Mouse (Mus musculus): ENCODE data around the gene Sox5. TPM values are rescaled to one million over a fixed set of nuclear protein-coding genes. Genes with fewer than 3 reads are reported as not detected.

Sox5 gene
- polyA plus RNA-seq, 1 experiment, result 0.81 TPM

DNA sequence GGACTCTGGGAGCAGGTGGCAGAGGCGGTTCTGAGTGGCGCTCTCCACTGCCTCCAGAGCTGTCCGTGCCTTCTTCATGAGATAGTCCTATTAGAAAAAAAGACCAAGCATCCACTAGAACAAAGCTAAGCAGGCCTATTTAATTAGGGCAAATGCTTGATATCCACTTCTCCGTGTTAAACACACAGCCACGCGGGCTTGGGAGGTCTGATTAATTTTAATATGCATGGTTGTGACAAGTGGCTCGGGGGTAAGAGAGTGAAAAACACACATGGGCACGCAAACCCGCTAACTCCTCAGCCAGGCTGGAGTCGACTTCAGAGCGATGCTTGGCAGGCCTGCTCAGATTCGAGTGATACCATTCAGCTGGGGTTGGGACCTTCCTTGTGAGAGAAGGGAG, 676.1 kb downstream of the Sox5 start:
- Histone ChIP-seq H3K27me3 (ENCODE audit: control insufficient read depth, insufficient read depth, low read length) (no peaks in the 10 kb centered on the region), H3K4me1 (replicated peaks; ENCODE audit: control insufficient read depth, insufficient read depth, low read length) (no peaks in the 10 kb centered on the region), H3K4me3 (ENCODE audit: control insufficient read depth, insufficient read depth, low read length) (no peak overlapping the region), H3K36me3 (ENCODE audit: control insufficient read depth, insufficient read depth, low read length) (no peaks in the 10 kb centered on the region), H3K27ac (ENCODE audit: control insufficient read depth, insufficient read depth, low read length) (no peak overlapping the region)
- no peak for DNase-seq
- TF ChIP-seq CTCF (IDR thresholded peaks at IDR 0.05; ENCODE audit: borderline replicate concordance, control insufficient read depth, extremely low read depth, insufficient read depth, low read length, poor library complexity) (no peak), POLR2A (IDR thresholded peaks at IDR 0.05; ENCODE audit: control insufficient read depth, extremely low read depth, insufficient read depth, low read length, poor library complexity) (no peak)
- 95% methylated on average over 12 of the region's 12 CpGs for WGBS

DNA sequence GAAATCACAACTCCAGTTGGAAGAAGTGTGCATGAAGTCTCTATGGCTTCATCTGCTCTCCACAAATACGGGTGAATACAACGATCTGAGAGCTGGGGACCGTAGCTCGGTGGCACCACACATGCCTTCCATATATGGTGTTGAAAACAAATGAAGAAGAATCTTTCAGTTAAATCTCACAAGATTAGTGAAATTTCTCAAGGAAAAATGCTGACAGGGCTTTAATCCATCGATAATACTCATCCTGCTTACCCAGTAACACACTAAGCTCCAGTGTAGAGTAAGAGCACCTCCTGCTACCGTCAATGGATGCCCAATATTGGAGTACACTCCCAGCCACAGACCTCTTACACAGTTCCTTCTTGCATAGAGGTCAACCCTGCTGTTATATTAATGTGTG, 678.2 kb downstream of the Sox5 start:
- H3K4me1 ChIP-seq (replicated peaks; ENCODE audit: control insufficient read depth, insufficient read depth, low read length), result no peaks in the 10 kb centered on the region
- no peaks in the 10 kb centered on the region for H3K27me3 ChIP-seq (ENCODE audit: control insufficient read depth, insufficient read depth, low read length)
- TF ChIP-seq CTCF (IDR thresholded peaks at IDR 0.05; ENCODE audit: borderline replicate concordance, control insufficient read depth, extremely low read depth, insufficient read depth, low read length, poor library complexity), result no peak
- TF ChIP-seq POLR2A (IDR thresholded peaks at IDR 0.05; ENCODE audit: control insufficient read depth, extremely low read depth, insufficient read depth, low read length, poor library complexity), result no peak
- WGBS, result 96% methylated on average over 6 of the region's 6 CpGs
- DNase-seq, result no peak
- H3K27ac ChIP-seq (ENCODE audit: control insufficient read depth, insufficient read depth, low read length), result no peak overlapping the region
- no peak overlapping the region for H3K4me3 ChIP-seq (ENCODE audit: control insufficient read depth, insufficient read depth, low read length)
- H3K36me3 ChIP-seq (ENCODE audit: control insufficient read depth, insufficient read depth, low read length), result no peaks in the 10 kb centered on the region

DNA sequence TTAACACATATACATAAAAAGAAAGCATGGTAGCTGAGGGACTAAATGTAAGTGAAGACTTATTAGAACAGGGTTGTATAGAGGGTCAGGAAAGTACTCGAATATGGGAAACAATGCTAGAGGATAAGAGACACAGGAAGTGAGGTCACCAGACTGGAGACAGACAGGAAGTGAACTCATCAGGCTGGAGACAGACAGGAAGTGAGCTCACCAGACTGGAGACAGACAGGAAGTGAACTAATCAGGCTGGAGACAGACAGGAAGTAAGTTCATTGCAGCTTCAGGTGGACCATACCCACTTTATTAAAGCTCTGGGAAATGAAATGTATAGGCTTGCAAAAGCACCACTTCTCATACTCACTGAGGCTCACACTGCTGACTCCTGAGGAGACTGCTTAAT, 680.9 kb downstream of the Sox5 start:
- no peak for TF ChIP-seq POLR2A (IDR thresholded peaks at IDR 0.05; ENCODE audit: control insufficient read depth, extremely low read depth, insufficient read depth, low read length, poor library complexity)
- no peak for TF ChIP-seq CTCF (IDR thresholded peaks at IDR 0.05; ENCODE audit: borderline replicate concordance, control insufficient read depth, extremely low read depth, insufficient read depth, low read length, poor library complexity)
- H3K4me3 ChIP-seq (ENCODE audit: control insufficient read depth, insufficient read depth, low read length), result no peak overlapping the region
- H3K36me3 ChIP-seq (ENCODE audit: control insufficient read depth, insufficient read depth, low read length), result no peaks in the 10 kb centered on the region
- H3K4me1 ChIP-seq (replicated peaks; ENCODE audit: control insufficient read depth, insufficient read depth, low read length), result no peaks in the 10 kb centered on the region
- no peak for DNase-seq
- 69% methylated on average over 1 of the region's 1 CpGs for WGBS
- no peak overlapping the region for H3K27ac ChIP-seq (ENCODE audit: control insufficient read depth, insufficient read depth, low read length)
- no peaks in the 10 kb centered on the region for H3K27me3 ChIP-seq (ENCODE audit: control insufficient read depth, insufficient read depth, low read length)

DNA sequence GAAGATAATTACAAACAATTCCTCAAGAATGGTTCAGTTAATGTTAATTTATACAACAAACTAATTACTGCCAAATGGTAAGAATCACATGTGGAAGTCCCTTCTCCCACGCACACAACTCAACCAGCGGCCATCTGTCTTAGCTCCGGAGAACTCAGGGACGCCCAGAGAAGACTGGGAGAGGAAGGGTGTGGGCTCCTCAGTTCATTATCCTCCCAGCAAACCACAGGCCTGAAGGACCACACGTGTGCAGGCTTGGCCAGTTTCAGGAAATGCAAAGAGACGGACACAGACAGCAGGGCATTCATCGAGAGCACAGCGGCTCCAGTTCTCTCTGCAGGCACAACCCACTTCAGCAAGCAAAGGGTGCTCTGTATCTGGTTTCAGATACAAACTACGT, 683.7 kb downstream of the Sox5 start:
- H3K36me3 ChIP-seq (ENCODE audit: control insufficient read depth, insufficient read depth, low read length), result no peaks in the 10 kb centered on the region
- no peaks in the 10 kb centered on the region for H3K27me3 ChIP-seq (ENCODE audit: control insufficient read depth, insufficient read depth, low read length)
- TF ChIP-seq POLR2A (IDR thresholded peaks at IDR 0.05; ENCODE audit: control insufficient read depth, extremely low read depth, insufficient read depth, low read length, poor library complexity) (no peak), CTCF (IDR thresholded peaks at IDR 0.05; ENCODE audit: borderline replicate concordance, control insufficient read depth, extremely low read depth, insufficient read depth, low read length, poor library complexity) (no peak)
- WGBS, result 87% methylated on average over 9 of the region's 9 CpGs
- no peak overlapping the region for H3K4me3 ChIP-seq (ENCODE audit: control insufficient read depth, insufficient read depth, low read length)
- no peak overlapping the region for H3K27ac ChIP-seq (ENCODE audit: control insufficient read depth, insufficient read depth, low read length)
- no peaks in the 10 kb centered on the region for H3K4me1 ChIP-seq (replicated peaks; ENCODE audit: control insufficient read depth, insufficient read depth, low read length)
- DNase-seq, result no peak

DNA sequence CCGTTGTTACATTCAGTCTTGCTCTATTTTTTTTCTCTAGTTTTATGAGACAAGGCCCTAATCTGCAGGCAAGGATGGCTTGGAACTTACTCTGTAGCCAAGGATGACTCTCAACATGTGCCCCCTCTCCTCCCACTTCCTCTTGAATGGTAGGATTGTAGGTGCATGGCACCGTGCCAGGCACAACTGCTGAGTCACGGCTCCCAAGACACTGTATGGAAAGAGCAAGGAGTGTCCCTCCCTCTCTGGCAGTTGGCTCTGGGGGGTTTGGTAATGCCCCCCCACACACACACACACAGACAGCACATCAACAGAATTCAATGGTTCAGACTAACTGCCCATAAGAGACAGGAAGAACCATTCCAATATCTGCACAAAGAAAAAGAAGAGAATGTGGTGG, 693.5 kb downstream of the Sox5 start:
- TF ChIP-seq CTCF (IDR thresholded peaks at IDR 0.05; ENCODE audit: borderline replicate concordance, control insufficient read depth, extremely low read depth, insufficient read depth, low read length, poor library complexity) (no peak), POLR2A (IDR thresholded peaks at IDR 0.05; ENCODE audit: control insufficient read depth, extremely low read depth, insufficient read depth, low read length, poor library complexity) (no peak)
- WGBS, result 79% methylated on average over 3 of the region's 3 CpGs
- Histone ChIP-seq H3K36me3 (ENCODE audit: control insufficient read depth, insufficient read depth, low read length) (no peaks in the 10 kb centered on the region), H3K27ac (ENCODE audit: control insufficient read depth, insufficient read depth, low read length) (no peak overlapping the region), H3K27me3 (ENCODE audit: control insufficient read depth, insufficient read depth, low read length) (no peaks in the 10 kb centered on the region), H3K4me1 (replicated peaks; ENCODE audit: control insufficient read depth, insufficient read depth, low read length) (no peaks in the 10 kb centered on the region), H3K4me3 (ENCODE audit: control insufficient read depth, insufficient read depth, low read length) (no peak overlapping the region)
- DNase-seq, result no peak

DNA sequence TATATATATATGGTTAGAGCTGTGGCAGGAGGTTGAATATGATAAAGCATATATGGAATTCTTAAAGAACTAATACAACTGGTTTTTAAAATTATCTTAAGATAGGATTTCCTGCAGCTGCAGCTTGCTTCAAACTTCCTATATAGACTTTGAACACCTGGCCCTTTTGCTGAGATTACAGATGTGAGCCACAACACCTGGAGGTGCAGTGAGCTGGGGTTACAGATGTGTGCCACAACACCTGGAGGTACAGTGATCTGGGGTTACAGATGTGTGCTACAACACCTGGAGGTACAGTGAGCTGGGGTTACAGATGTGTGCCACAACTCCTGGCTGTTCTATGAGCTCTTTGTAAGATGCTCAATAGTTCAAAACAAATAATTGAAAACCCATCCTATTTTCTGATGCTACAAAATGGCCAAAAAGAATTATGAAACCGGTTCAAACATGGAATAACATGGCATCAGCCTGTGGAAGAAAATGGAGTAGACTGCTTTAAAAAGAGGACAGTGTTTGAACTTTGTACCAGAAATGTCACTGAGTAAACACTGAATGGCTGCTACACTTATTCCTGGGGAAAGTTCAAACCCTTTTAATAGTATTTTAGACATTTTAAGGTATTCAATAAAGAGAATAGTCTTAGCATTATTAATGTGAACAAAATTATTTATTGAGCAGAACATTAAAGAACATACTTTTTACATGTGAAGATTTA, 695.5 kb downstream of the Sox5 start:
- WGBS, result 80% methylated on average over 1 of the region's 1 CpGs
- no peak overlapping the region for H3K27ac ChIP-seq (ENCODE audit: control insufficient read depth, insufficient read depth, low read length)
- H3K4me1 ChIP-seq (replicated peaks; ENCODE audit: control insufficient read depth, insufficient read depth, low read length), result no peaks in the 10 kb centered on the region

DNA sequence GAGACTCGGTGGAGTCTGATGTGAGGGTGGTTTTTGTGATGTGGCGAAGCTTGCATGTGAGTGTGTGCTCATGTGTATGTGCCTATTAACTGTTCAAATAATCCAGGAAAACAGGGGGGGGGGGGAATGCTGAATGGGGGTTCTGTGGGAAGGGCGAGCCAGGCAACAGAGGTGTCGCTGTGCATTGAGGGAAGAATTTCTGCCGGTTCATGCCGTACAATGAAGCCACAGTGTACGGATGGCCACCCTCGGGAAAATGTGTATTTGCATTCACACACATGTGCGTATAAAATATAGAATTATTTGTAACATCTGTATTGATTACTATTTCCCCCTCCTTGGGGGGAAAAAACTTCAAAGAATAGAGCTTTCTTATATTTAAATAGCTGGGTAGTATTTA, 699.5 kb downstream of the Sox5 start:
- no peaks in the 10 kb centered on the region for H3K4me1 ChIP-seq (replicated peaks; ENCODE audit: control insufficient read depth, insufficient read depth, low read length)
- 81% methylated on average over 9 of the region's 9 CpGs for WGBS

More for the DNA sequence above, 695.5 kb downstream of the Sox5 start:
- H3K27me3 ChIP-seq (ENCODE audit: control insufficient read depth, insufficient read depth, low read length), result no peaks in the 10 kb centered on the region
- no peak for DNase-seq
- no peak for TF ChIP-seq CTCF (IDR thresholded peaks at IDR 0.05; ENCODE audit: borderline replicate concordance, control insufficient read depth, extremely low read depth, insufficient read depth, low read length, poor library complexity)
- no peak for TF ChIP-seq POLR2A (IDR thresholded peaks at IDR 0.05; ENCODE audit: control insufficient read depth, extremely low read depth, insufficient read depth, low read length, poor library complexity)
- H3K4me3 ChIP-seq (ENCODE audit: control insufficient read depth, insufficient read depth, low read length), result no peak overlapping the region
- no peaks in the 10 kb centered on the region for H3K36me3 ChIP-seq (ENCODE audit: control insufficient read depth, insufficient read depth, low read length)

More for the DNA sequence above, 699.5 kb downstream of the Sox5 start:
- DNase-seq, result no peak
- H3K27ac ChIP-seq (ENCODE audit: control insufficient read depth, insufficient read depth, low read length), result no peak overlapping the region
- TF ChIP-seq POLR2A (IDR thresholded peaks at IDR 0.05; ENCODE audit: control insufficient read depth, extremely low read depth, insufficient read depth, low read length, poor library complexity) (no peak), CTCF (IDR thresholded peaks at IDR 0.05; ENCODE audit: borderline replicate concordance, control insufficient read depth, extremely low read depth, insufficient read depth, low read length, poor library complexity) (no peak)
- no peaks in the 10 kb centered on the region for H3K36me3 ChIP-seq (ENCODE audit: control insufficient read depth, insufficient read depth, low read length)
- no peaks in the 10 kb centered on the region for H3K27me3 ChIP-seq (ENCODE audit: control insufficient read depth, insufficient read depth, low read length)
- no peak overlapping the region for H3K4me3 ChIP-seq (ENCODE audit: control insufficient read depth, insufficient read depth, low read length)
